In genomic region chr17:25717691-25718090, GRCm38 (mm10) we compare ENCODE assay signal across 9 mouse cellular contexts. TPM values are rescaled to one million over a fixed set of nuclear protein-coding genes. Genes with fewer than 3 reads are reported as not detected.
DNase-seq lines count a peak whose midpoint lies in the region; ATAC-seq and TF ChIP-seq lines count a peak whose summit lies in the region.
"Had no signal": no experiment of that assay in that cellular context is flagged by ENCODE, and none has a peak within 500 bp of the region (broad histone marks: within the 10 kb centered on the region; RNA-seq: fewer than 3 reads in every experiment).

No protein-coding gene starts in this region.

- peak overlapping the region; percentile 91 for H3K4me2 ChIP-seq in kidney, embryonic 15.5 days
- H3K4me2 ChIP-seq in embryonic facial prominence, embryonic 13.5 days, result peak overlapping the region; percentile 78
- peak overlapping the region; percentile 93 for H3K4me2 ChIP-seq in intestine, embryonic 15.5 days (replicated peaks)
- peak overlapping the region; percentile 87 for H3K4me2 ChIP-seq in midbrain, postnatal 0 days (ENCODE audit: low read depth, low read length, poor library complexity, severe bottlenecking)

- H3K4me1 ChIP-seq in kidney, embryonic 15.5 days, result peaks cover 21% of the 10 kb centered on the region
- peaks cover 20% of the 10 kb centered on the region for H3K4me1 ChIP-seq in embryonic facial prominence, embryonic 13.5 days
- H3K4me1 ChIP-seq in intestine, embryonic 15.5 days (replicated peaks), result peaks cover 12% of the 10 kb centered on the region
- no peaks in the 10 kb centered on the region for H3K4me1 ChIP-seq in midbrain, postnatal 0 days (ENCODE audit: insufficient read depth, low read length)

- no peak overlapping the region for H3K27ac ChIP-seq in kidney, embryonic 15.5 days
- H3K27ac ChIP-seq in embryonic facial prominence, embryonic 13.5 days, result no peak overlapping the region
- no peak overlapping the region for H3K27ac ChIP-seq in intestine, embryonic 15.5 days
- H3K27ac ChIP-seq in midbrain, postnatal 0 days (ENCODE audit: low read depth, low read length), result no peak overlapping the region

- TF ChIP-seq CTCF in midbrain, postnatal 0 days (IDR thresholded peaks at IDR 0.05), result no peak

- peaks cover 41% of the 10 kb centered on the region for H3K27me3 ChIP-seq in kidney, embryonic 15.5 days
- H3K27me3 ChIP-seq in embryonic facial prominence, embryonic 13.5 days, result peaks cover 36% of the 10 kb centered on the region
- peaks cover 30% of the 10 kb centered on the region for H3K27me3 ChIP-seq in intestine, embryonic 15.5 days (replicated peaks)
- peaks cover 16% of the 10 kb centered on the region for H3K27me3 ChIP-seq in midbrain, postnatal 0 days (ENCODE audit: insufficient read depth, low read length)

- DNase-seq in kidney, adult 18-20 months, result no peak
- no peak for DNase-seq in midbrain, postnatal 0 days (ENCODE audit: low spot score)
- DNase-seq in spleen, postnatal 4 days (ENCODE audit: low spot score in 2 of 2), result no peak
- DNase-seq in cerebellum, adult 9-11 months, result no peak
- DNase-seq: cerebellum, postnatal 36 days had no signal

- H3K9ac ChIP-seq in kidney, embryonic 15.5 days, result peak overlapping the region; percentile 53
- H3K9ac ChIP-seq in embryonic facial prominence, embryonic 13.5 days, result peak overlapping the region; percentile 69
- H3K9ac ChIP-seq in intestine, embryonic 15.5 days, result peak overlapping the region; percentile 44; the same call in 1 of the 2 replicates
- peak overlapping the region; percentile 52; the same call in 1 of the 2 replicates for H3K9ac ChIP-seq in midbrain, postnatal 0 days (replicated peaks; ENCODE audit: low read length, poor library complexity, severe bottlenecking)

- no peaks in the 10 kb centered on the region for H3K9me3 ChIP-seq in kidney, embryonic 15.5 days (replicated peaks)
- no peaks in the 10 kb centered on the region for H3K9me3 ChIP-seq in embryonic facial prominence, embryonic 13.5 days
- no peaks in the 10 kb centered on the region for H3K9me3 ChIP-seq in intestine, embryonic 15.5 days
- no peaks in the 10 kb centered on the region for H3K9me3 ChIP-seq in midbrain, postnatal 0 days (ENCODE audit: low read length)

- H3K4me3 ChIP-seq in kidney, embryonic 15.5 days (replicated peaks), result peak overlapping the region; percentile 46
- H3K4me3 ChIP-seq in embryonic facial prominence, embryonic 13.5 days, result peak overlapping the region; percentile 45
- H3K4me3 ChIP-seq in intestine, embryonic 15.5 days (replicated peaks), result peak overlapping the region; percentile 41
- peak overlapping the region; percentile 44 for H3K4me3 ChIP-seq in midbrain, postnatal 0 days (ENCODE audit: low read depth, low read length)

- ATAC-seq in kidney, embryonic 15.5 days (replicated peaks; ENCODE audit: low FRiP score), result no peak
- ATAC-seq in embryonic facial prominence, embryonic 13.5 days (ENCODE audit: insufficient number of reproducible peaks, insufficient read depth, low FRiP score, low TSS enrichment, low read depth), result no peak
- 0 out of 2 replicates have a peak, but pooled peaks have one; percentile 5 for ATAC-seq in intestine, embryonic 15.5 days
- no peak for ATAC-seq in midbrain, postnatal 0 days (ENCODE audit: low FRiP score)
- ATAC-seq in erythroid progenitor cell, adult 5-6 weeks (replicated peaks; ENCODE audit: low FRiP score, poor library complexity, severe bottlenecking), result no peak

- H3K36me3 ChIP-seq in kidney, embryonic 15.5 days, result peaks cover 38% of the 10 kb centered on the region
- peaks cover 40% of the 10 kb centered on the region for H3K36me3 ChIP-seq in embryonic facial prominence, embryonic 13.5 days
- H3K36me3 ChIP-seq in intestine, embryonic 15.5 days, result peaks cover 9% of the 10 kb centered on the region; the same call in 1 of the 2 replicates
- no peaks in the 10 kb centered on the region; the same call in 1 of the 2 replicates for H3K36me3 ChIP-seq in midbrain, postnatal 0 days (ENCODE audit: insufficient read depth, low read length)

- WGBS in kidney, embryonic 15.5 days, result 5% methylated on average over 6 of the region's 6 CpGs
- WGBS in embryonic facial prominence, embryonic 13.5 days, result 10% methylated on average over 6 of the region's 6 CpGs
- WGBS in intestine, embryonic 15.5 days, result 14% methylated on average over 6 of the region's 6 CpGs
- 13% methylated on average over 6 of the region's 6 CpGs for WGBS in midbrain, postnatal 0 days

RNA-seq across cellular contexts. Expression of gene Gng13, which starts 0.7 kb away (rescaled TPM):
- polyA plus RNA-seq in kidney, embryonic 15.5 days (2015; fragmentation: Nextera tagmentation; extraction: Ambion mirVana), result 0.99 and 1.1 TPM in 2 replicates
- polyA plus RNA-seq in embryonic facial prominence, embryonic 13.5 days (2015; fragmentation: Nextera tagmentation; extraction: Ambion mirVana), result 5.8 and 10.3 TPM in 2 replicates
- 2.6 and 2.9 TPM in 2 replicates for polyA plus RNA-seq in intestine, embryonic 15.5 days (2015; fragmentation: Nextera tagmentation; extraction: Ambion mirVana)
- total RNA-seq in midbrain, postnatal 0 days (2014; rRNA removed), result 34.4 and 42.2 TPM in 2 replicates
- polyA plus RNA-seq in midbrain, postnatal 0 days (2015; fragmentation: Nextera tagmentation; extraction: Ambion mirVana), result 21.0 and 25.8 TPM in 2 replicates
- not detected in 2 replicates for total RNA-seq in erythroid progenitor cell, adult 5-6 weeks (2015; ENCODE audit: low replicate concordance)
- total RNA-seq in erythroid progenitor cell, adult 5-6 weeks (2017; ENCODE audit: low replicate concordance), result not detected in 2 replicates

RNA-seq across cellular contexts. Expression of gene Chtf18, which starts 9.5 kb away (rescaled TPM):
- polyA plus RNA-seq in kidney, embryonic 15.5 days (2015; fragmentation: Nextera tagmentation; extraction: Ambion mirVana), result 31.0 and 38.4 TPM in 2 replicates
- polyA plus RNA-seq in embryonic facial prominence, embryonic 13.5 days (2015; fragmentation: Nextera tagmentation; extraction: Ambion mirVana), result 31.6 and 35.9 TPM in 2 replicates
- polyA plus RNA-seq in intestine, embryonic 15.5 days (2015; fragmentation: Nextera tagmentation; extraction: Ambion mirVana), result 23.5 and 26.8 TPM in 2 replicates
- total RNA-seq in midbrain, postnatal 0 days (2014; rRNA removed), result 3.4 and 5.8 TPM in 2 replicates
- polyA plus RNA-seq in midbrain, postnatal 0 days (2015; fragmentation: Nextera tagmentation; extraction: Ambion mirVana), result 2.2 and 2.5 TPM in 2 replicates
- 15.5 and 33.2 TPM in 2 replicates for total RNA-seq in erythroid progenitor cell, adult 5-6 weeks (2015; ENCODE audit: low replicate concordance)
- total RNA-seq in erythroid progenitor cell, adult 5-6 weeks (2017; ENCODE audit: low replicate concordance), result 56.2 and 62.6 TPM in 2 replicates

RNA-seq across cellular contexts. Expression of gene Rpusd1, which starts 9.8 kb away (rescaled TPM):
- polyA plus RNA-seq in kidney, embryonic 15.5 days (2015; fragmentation: Nextera tagmentation; extraction: Ambion mirVana), result 19.3 and 20.7 TPM in 2 replicates
- polyA plus RNA-seq in embryonic facial prominence, embryonic 13.5 days (2015; fragmentation: Nextera tagmentation; extraction: Ambion mirVana), result 28.0 and 28.9 TPM in 2 replicates
- polyA plus RNA-seq in intestine, embryonic 15.5 days (2015; fragmentation: Nextera tagmentation; extraction: Ambion mirVana), result 16.4 and 17.0 TPM in 2 replicates
- 8.0 and 10.5 TPM in 2 replicates for total RNA-seq in midbrain, postnatal 0 days (2014; rRNA removed)
- polyA plus RNA-seq in midbrain, postnatal 0 days (2015; fragmentation: Nextera tagmentation; extraction: Ambion mirVana), result 26.7 and 33.3 TPM in 2 replicates
- total RNA-seq in erythroid progenitor cell, adult 5-6 weeks (2015; ENCODE audit: low replicate concordance), result 1.1 and 2.1 TPM in 2 replicates
- total RNA-seq in erythroid progenitor cell, adult 5-6 weeks (2017; ENCODE audit: low replicate concordance), result 0.26 and 3.7 TPM in 2 replicates

RNA-seq across cellular contexts. Expression of gene Mslnl, which starts 18.2 kb away (rescaled TPM):
- polyA plus RNA-seq in kidney, embryonic 15.5 days (2015; fragmentation: Nextera tagmentation; extraction: Ambion mirVana), result 0.08 TPM in 1 of 2 replicates, not detected in the other
- polyA plus RNA-seq in embryonic facial prominence, embryonic 13.5 days (2015; fragmentation: Nextera tagmentation; extraction: Ambion mirVana), result 0.83 TPM in 1 of 2 replicates, not detected in the other
- 0.06 TPM in 1 of 2 replicates, not detected in the other for polyA plus RNA-seq in intestine, embryonic 15.5 days (2015; fragmentation: Nextera tagmentation; extraction: Ambion mirVana)
- total RNA-seq in midbrain, postnatal 0 days (2014; rRNA removed), result not detected in 2 replicates
- not detected in 2 replicates for polyA plus RNA-seq in midbrain, postnatal 0 days (2015; fragmentation: Nextera tagmentation; extraction: Ambion mirVana)
- not detected in 2 replicates for total RNA-seq in erythroid progenitor cell, adult 5-6 weeks (2015; ENCODE audit: low replicate concordance)
- not detected in 2 replicates for total RNA-seq in erythroid progenitor cell, adult 5-6 weeks (2017; ENCODE audit: low replicate concordance)

RNA-seq across cellular contexts. Expression of gene Msln, which starts 36.5 kb away (rescaled TPM):
- 5.6 and 6.3 TPM in 2 replicates for polyA plus RNA-seq in kidney, embryonic 15.5 days (2015; fragmentation: Nextera tagmentation; extraction: Ambion mirVana)
- polyA plus RNA-seq in embryonic facial prominence, embryonic 13.5 days (2015; fragmentation: Nextera tagmentation; extraction: Ambion mirVana), result 0.17 and 0.42 TPM in 2 replicates
- 21.6 and 22.1 TPM in 2 replicates for polyA plus RNA-seq in intestine, embryonic 15.5 days (2015; fragmentation: Nextera tagmentation; extraction: Ambion mirVana)
- total RNA-seq in midbrain, postnatal 0 days (2014; rRNA removed), result 0.52 and 1.6 TPM in 2 replicates
- polyA plus RNA-seq in midbrain, postnatal 0 days (2015; fragmentation: Nextera tagmentation; extraction: Ambion mirVana), result 2.2 and 3.6 TPM in 2 replicates
- total RNA-seq in erythroid progenitor cell, adult 5-6 weeks (2015; ENCODE audit: low replicate concordance), result not detected in 2 replicates
- total RNA-seq in erythroid progenitor cell, adult 5-6 weeks (2017; ENCODE audit: low replicate concordance), result not detected in 2 replicates
